Mouse (Mus musculus) c-Kit-positive CD71-negative TER-119-negative erythroid progenitor cells, embryonic 14.5 days (primary cell): ENCODE data around the gene Kcnip4.

Experiments used
- DNase-seq: peaks from one replicate; pipeline ENCODE4 v3.0.0-alpha.2; 2013; ENCODE audit warnings: low read depth

Kcnip4 gene

DNA sequence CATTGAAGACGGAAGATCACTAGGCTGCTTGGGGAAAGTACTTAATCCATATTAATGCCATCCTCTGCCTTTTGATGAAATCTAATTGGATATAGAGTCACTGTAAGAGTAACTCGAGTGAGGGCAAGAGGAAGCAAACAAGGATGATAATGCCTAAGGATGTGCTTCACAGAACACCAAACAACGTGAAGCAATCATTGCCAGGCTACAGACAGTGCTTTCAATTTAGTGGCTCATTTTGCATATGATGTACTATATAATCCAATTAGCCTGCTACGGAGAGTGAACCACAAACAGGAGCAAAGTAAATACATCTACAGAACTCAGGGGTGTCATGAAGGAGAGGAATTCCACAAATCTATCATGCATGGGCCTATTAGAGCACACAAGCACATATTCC, 280.3 kb downstream of the Kcnip4 start:
- DNase-seq: no peak

DNA sequence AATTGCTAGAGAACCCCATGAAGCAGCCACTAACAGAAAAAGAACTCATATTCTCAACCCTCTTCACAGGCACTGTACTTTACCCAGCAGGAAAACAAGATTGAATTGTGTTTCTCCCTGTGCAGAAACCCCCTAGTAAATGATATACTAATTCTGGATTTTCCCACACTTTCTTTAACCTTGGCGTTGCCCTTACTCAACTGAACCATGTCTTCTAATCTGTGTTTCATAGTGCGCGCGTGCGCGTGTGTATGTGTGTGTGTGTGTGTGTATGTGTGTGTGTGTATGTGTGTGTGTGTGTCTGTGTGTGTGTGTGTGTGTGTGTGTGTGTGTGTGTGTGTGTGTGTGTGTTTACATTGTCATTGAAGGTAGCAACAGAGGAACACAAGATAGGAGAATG, 283.0 kb downstream of the Kcnip4 start:
- DNase-seq: no peak

DNA sequence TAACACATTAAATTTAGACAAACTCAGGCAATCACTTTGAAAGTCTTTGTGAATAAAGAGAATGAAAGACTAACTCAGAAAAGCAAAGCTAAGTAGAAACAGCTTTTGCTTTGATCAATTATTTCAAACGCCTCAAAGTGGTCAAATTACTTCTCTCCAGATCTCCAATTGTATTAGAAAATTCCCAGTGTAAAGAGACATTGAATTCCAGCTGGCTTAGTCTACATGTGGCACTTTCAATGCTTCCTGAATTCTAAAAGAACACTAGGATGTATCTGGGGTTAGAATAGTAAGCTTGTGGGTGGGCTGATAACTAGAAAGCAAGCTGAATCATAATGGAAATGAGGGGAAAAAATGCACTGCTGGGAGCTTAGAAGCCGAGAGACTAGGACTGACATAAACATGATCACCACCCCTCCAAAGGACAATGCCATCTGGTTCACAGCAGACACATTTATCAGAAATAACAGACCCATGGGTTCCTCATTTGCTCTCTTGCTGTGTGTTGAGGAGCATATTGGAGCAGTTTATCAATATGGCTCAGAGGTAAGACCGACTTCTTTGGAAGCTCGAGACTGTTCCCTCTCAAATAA, 323.4 kb downstream of the Kcnip4 start:
- DNase-seq: no peak

GRCm38 (mm10) chr5:49188236-49188635, 336.5 kb downstream of the Kcnip4 start:
- DNase-seq: no peak

DNA sequence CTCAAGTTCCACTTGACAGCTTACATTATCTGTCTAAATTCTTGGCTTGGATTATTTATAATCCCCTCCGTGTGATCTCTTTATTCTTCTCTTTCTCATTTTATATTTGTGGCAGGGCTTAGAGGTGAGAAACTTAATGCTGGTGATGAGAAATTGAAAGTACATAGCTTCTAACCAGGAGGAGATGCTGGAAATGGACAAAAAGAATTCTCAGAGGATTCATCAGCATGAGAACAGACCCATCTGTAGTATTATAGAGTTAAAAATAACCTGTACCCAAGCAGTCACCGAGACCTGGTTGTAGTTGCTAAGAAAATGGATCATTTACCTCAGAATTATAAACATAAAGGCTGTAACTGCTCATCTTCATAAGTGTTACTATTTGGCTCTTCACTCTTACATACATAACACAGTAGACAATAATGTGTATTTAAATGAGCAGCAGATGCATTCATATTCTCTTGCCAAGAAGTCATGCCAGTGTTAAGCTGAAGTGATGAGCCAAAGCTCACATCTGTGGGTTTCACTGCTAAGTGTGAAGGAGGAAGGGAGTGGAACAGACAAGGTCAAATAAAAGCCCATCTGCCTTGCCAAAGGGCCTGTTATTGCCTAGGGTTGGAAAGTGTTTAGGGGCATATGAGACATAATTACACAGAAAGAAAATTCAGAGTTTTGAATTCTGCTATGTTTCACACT, 374.4 kb downstream of the Kcnip4 start:
- no peak for DNase-seq

- DNase-seq: no peak
Observed at GRCm38 (mm10) chr5:49149684-49150083, 375.0 kb downstream of the Kcnip4 start.

DNA sequence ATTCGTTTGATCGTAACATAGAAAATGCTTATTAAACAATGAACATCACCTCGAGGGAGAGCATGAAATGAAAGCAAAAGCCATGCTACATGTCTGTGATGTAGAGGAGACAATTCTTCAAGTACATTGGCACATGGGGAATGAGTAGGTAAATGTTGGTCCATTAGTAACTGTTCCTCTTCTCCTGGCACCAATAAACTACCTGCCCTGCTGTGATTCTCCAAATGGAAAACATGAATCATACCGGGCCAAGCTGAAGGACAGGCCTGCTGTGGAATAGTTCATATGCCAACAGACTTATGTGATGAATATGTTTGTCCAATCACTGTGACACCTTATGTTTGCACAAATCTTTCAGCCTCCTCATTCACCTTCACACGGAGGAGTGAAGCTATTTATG, 429.3 kb downstream of the Kcnip4 start:
- no peak for DNase-seq

- no peak for DNase-seq
Observed at GRCm38 (mm10) chr5:49094945-49095344, 429.8 kb downstream of the Kcnip4 start.

DNA sequence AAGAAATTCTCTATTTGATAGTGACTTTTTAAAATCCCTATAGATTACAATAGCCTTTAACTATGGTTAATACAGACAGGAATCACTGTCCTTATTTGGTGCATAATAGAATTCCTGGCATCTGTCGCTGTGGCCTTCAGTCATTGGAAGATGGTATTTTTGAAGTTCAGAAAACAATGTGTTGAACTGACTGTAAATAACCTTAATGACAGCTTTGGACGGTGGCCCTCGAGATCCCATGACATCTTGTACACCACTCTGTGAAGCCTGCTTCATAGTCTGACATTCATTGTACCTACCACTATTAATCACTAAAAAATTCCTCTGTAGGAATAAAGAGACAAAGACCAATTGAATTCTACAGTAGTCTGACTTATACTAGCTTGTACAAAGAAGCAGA, 430.4 kb downstream of the Kcnip4 start:
- no peak for DNase-seq

DNA sequence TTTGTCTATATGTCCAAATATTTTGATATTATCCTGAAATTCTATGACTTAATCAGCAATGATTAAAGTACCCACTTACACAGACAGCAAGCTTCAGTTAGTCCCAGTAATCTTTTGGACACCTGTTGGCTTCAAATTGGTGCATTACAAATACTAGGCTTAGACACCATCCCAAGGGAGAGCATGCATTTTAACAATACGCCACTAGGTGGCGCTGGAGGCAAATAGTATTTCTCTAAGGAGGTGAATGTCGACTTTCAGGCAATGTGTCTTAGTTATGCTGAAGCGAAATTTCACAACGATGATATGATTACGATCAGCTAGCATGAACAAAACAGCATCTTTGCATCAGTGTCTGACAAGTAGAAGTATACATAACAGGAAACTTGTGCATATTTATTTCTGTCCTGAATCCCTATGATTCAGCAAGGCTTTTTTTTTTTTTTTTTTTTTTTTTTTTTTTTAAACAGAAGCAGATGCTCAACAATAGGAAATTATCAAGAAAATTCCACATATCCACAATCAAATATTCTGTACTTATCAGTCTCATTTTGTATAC, 434.5 kb downstream of the Kcnip4 start:
- peak; percentile 47 for DNase-seq

- no peak for DNase-seq
Observed at GRCm38 (mm10) chr5:49065646-49066045, 459.1 kb downstream of the Kcnip4 start.

- DNase-seq: no peak
Observed at GRCm38 (mm10) chr5:49058926-49059325, 465.8 kb downstream of the Kcnip4 start.

GRCm38 (mm10) chr5:49057636-49058340, 466.9 kb downstream of the Kcnip4 start:
- DNase-seq: no peak

- DNase-seq: no peak
Observed at GRCm38 (mm10) chr5:49047960-49048359, 476.7 kb downstream of the Kcnip4 start.

DNA sequence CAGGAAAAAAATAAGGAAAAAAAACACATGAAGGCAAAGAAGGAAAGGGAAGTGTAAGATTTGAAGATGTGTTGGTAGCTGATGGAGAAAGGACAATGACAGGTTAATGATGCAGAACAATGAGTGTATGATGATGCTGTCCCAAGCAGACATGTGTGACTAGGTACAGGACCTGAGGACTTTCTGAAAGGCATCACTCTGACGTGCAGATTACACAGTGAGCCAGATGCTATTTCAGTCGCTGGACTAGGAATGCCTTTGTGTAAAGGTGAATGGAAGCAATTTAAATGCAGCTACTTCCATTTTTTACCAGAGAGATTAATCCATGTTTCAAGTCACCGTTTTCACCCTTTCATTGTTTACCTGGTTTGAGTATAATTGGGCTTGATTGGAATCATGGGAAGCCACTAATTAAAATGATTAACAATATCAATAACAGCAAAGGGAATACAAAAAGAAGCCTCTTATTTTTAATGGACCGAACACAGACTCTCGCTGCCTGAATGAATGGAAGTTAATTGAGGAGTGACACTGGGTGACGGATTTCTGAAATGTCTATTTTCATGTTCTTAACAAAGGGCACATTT, 483.4 kb downstream of the Kcnip4 start:
- DNase-seq: no peak

GRCm38 (mm10) chr5:48997359-48997758, 527.3 kb downstream of the Kcnip4 start:
- DNase-seq: no peak

DNA sequence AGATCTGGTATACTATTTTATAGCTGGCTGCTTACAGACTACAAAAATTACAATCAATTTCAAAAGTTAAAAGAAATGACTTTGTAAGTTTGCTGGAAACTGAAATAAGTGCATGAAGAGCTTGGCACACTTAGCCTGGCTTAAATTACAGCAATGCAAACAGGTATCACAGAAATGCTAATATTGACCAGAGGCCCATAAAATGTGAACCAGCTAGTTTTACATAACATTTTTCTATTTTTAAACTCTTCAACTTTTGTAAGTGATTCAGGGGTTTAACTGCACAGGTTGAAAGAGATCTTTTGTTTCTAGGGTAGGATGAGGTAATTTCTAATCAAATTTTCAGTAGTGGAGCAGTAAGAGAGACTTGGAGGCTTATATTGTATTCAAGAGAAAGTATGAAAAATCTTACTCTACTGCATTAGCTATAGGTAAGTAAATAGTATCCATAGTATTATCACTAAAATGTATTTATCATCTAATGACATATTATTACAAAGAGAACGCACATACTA, 535.5 kb downstream of the Kcnip4 start:
- no peak for DNase-seq

- no peak for DNase-seq
Observed at GRCm38 (mm10) chr5:48942378-48943088, 582.2 kb downstream of the Kcnip4 start.

DNA sequence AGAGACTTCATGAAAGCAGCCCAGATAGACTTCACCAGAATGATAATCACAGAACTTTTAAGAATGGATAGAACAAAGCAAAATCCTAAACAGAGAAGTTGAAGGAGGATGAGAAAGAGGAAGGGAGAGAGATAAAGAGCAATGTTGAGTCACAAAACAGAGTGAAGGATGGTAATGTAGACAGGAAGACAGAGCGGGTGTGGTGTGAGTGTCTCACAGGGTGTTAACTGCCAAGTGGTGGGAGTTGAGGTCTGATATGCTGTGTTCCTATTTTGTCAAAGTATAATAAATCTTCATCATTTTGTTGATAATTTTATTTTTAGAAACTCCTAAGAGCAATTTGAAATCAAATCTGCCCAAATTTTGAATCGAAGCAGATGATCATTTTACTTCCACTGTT, 592.8 kb downstream of the Kcnip4 start:
- DNase-seq: no peak

DNA sequence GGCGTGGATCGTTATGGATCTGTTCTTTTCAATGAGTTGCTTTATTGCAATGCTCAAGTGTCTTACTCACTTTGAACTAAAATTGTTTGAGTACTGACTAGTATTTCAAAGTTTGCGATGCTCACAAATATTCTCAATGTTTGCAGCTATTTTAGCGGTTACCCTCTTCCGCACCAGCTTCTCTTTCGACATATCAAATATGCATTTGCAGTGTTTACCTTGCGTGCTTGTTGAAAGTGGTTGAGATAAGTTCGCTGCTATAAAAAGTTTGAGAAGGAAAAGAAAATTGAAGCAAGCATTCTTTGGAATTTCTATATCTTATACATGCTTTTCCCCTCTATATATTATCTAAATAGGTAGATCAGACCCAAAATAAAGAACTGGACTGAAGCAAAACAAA, 634.5 kb downstream of the Kcnip4 start:
- no peak for DNase-seq

- no peak for DNase-seq
Observed at GRCm38 (mm10) chr5:48889395-48890194, 635.1 kb downstream of the Kcnip4 start.
